Mouse (Mus musculus): ENCODE data around the gene Pcnx2. TPM values are rescaled to one million over a fixed set of nuclear protein-coding genes. Genes with fewer than 3 reads are reported as not detected.

Gene Pcnx2
- polyA plus RNA-seq, 1 experiment: 0.45 TPM

DNA sequence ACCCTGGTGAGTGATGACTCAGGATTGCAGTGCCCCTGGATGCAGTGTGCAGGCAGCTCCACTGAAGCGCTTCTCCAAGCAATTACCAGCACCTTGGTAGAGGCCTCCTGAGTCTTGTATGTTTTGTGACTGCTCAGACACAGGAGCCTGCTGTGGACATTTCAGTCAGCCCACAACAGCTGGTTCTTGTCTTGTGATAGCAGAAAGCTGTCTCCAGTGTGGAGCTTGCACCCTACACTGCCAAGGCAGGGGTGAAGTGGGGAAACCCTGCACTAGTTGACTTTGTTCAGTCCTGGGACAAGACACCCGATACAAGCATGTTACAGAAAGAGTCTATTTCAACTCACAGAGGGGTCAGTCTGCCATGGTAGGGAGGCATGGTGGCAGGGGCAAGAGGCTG, 102.8 kb downstream of the Pcnx2 start:
- TF ChIP-seq POLR2A (IDR thresholded peaks at IDR 0.05; ENCODE audit: insufficient read depth, low read length) (no peak), CTCF (IDR thresholded peaks at IDR 0.05; ENCODE audit: low read depth, low read length) (no peak), EP300 (IDR thresholded peaks at IDR 0.05; ENCODE audit: insufficient read depth, low read depth, low read length) (no peak)
- Histone ChIP-seq H3K9me3 (replicated peaks; ENCODE audit: control insufficient read depth, insufficient read depth, low read length, poor library complexity, severe bottlenecking) (no peaks in the 10 kb centered on the region), H3K27ac (ENCODE audit: insufficient read depth, low read length) (no peak overlapping the region), H3K36me3 (ENCODE audit: control insufficient read depth, insufficient read depth, low read length, poor library complexity, severe bottlenecking) (no peaks in the 10 kb centered on the region), H3K9ac (ENCODE audit: low read depth, poor library complexity, severe bottlenecking) (no peak overlapping the region), H3K4me3 (ENCODE audit: low read depth, low read length) (no peak overlapping the region), H3K4me1 (ENCODE audit: control insufficient read depth, insufficient read depth, low read length) (no peaks in the 10 kb centered on the region), H3K27me3 (ENCODE audit: control insufficient read depth, insufficient read depth, low read length, poor library complexity, severe bottlenecking) (no peaks in the 10 kb centered on the region)

DNA sequence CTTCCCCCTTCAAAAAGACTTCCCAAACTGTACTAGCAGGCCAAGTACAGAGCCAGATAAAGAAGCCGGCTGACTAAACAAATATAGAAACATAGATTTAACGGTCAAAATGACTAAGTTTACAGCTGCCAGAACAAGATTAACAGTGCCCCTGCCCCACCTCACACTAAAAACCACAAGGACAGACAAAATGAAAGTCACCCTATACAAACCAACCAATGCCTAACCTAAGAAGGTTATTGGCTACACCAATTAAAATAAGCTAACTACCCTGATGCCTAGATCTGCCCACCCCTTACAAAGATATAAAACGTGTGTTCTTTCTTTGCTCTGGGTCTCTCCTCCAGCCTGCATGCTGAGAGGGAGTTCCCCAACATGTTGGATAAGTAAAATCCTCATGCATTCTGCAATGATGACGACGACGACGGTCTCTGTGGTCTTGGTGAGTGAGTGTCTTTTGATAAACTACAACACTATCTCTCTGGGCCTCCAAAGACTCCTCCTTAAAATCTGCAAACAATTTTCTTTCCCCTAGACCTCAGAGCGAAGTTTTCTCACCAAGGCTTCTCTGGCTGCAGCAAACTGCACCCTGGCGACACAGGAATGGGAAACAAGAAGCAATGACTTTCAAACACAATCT, 105.2 kb downstream of the Pcnx2 start:
- H3K4me1 ChIP-seq (ENCODE audit: control insufficient read depth, insufficient read depth, low read length): no peaks in the 10 kb centered on the region
- H3K27ac ChIP-seq (ENCODE audit: insufficient read depth, low read length): no peak overlapping the region
- no peak overlapping the region for H3K4me3 ChIP-seq (ENCODE audit: low read depth, low read length)
- no peak overlapping the region for H3K9ac ChIP-seq (ENCODE audit: low read depth, poor library complexity, severe bottlenecking)
- H3K9me3 ChIP-seq (replicated peaks; ENCODE audit: control insufficient read depth, insufficient read depth, low read length, poor library complexity, severe bottlenecking): no peaks in the 10 kb centered on the region
- H3K27me3 ChIP-seq (ENCODE audit: control insufficient read depth, insufficient read depth, low read length, poor library complexity, severe bottlenecking): no peaks in the 10 kb centered on the region
- TF ChIP-seq POLR2A (IDR thresholded peaks at IDR 0.05; ENCODE audit: insufficient read depth, low read length): no peak
- no peak for TF ChIP-seq EP300 (IDR thresholded peaks at IDR 0.05; ENCODE audit: insufficient read depth, low read depth, low read length)
- TF ChIP-seq CTCF (IDR thresholded peaks at IDR 0.05; ENCODE audit: low read depth, low read length): no peak
- H3K36me3 ChIP-seq (ENCODE audit: control insufficient read depth, insufficient read depth, low read length, poor library complexity, severe bottlenecking): no peaks in the 10 kb centered on the region

DNA sequence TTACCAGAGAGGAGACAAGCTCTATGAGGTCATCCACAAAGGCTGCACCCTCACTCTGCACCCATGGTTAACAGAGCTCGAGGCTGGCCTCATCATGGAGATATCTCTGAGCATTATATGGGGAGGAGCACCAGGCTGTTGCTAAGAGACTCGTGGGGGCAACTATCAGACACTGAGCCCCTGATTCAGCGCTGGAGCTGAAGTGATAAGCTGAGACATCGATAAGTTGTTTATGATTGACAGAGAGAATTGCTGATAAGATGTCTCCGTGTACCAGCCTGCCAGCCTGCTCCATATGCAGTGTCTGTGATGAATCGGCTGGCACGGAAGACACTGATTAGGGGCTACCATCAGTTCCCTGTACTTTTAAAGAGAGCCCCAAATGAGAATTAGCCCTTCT, 111.2 kb downstream of the Pcnx2 start:
- Histone ChIP-seq H3K9me3 (replicated peaks; ENCODE audit: control insufficient read depth, insufficient read depth, low read length, poor library complexity, severe bottlenecking) (no peaks in the 10 kb centered on the region), H3K27ac (ENCODE audit: insufficient read depth, low read length) (no peak overlapping the region), H3K36me3 (ENCODE audit: control insufficient read depth, insufficient read depth, low read length, poor library complexity, severe bottlenecking) (no peaks in the 10 kb centered on the region), H3K9ac (ENCODE audit: low read depth, poor library complexity, severe bottlenecking) (no peak overlapping the region), H3K27me3 (ENCODE audit: control insufficient read depth, insufficient read depth, low read length, poor library complexity, severe bottlenecking) (no peaks in the 10 kb centered on the region), H3K4me1 (ENCODE audit: control insufficient read depth, insufficient read depth, low read length) (peaks cover 2% of the 10 kb centered on the region), H3K4me3 (ENCODE audit: low read depth, low read length) (no peak overlapping the region)
- no peak for TF ChIP-seq CTCF (IDR thresholded peaks at IDR 0.05; ENCODE audit: low read depth, low read length)
- TF ChIP-seq EP300 (IDR thresholded peaks at IDR 0.05; ENCODE audit: insufficient read depth, low read depth, low read length): no peak
- no peak for TF ChIP-seq POLR2A (IDR thresholded peaks at IDR 0.05; ENCODE audit: insufficient read depth, low read length)

DNA sequence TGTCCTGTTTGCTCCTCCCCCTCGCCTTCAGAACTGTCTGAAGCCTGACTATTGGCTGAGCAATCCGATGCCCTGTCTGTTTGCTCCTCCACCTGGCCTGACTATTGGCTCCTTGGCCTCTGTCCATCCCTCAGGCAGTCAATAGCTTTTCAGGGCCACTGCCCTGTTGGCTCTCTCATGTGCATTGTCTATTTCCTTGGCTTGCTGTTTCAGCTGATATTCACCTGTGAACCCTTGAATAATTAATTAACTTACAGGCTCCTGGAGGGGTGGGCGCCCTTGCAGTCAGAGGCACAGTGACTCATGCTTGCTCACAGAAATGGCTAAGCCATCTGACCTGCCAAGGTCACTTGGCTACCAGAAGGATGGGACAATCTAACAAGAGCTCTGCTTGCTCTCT, 116.0 kb downstream of the Pcnx2 start:
- Histone ChIP-seq H3K27ac (ENCODE audit: insufficient read depth, low read length) (no peak overlapping the region), H3K9me3 (replicated peaks; ENCODE audit: control insufficient read depth, insufficient read depth, low read length, poor library complexity, severe bottlenecking) (no peaks in the 10 kb centered on the region), H3K9ac (ENCODE audit: low read depth, poor library complexity, severe bottlenecking) (no peak overlapping the region), H3K4me1 (ENCODE audit: control insufficient read depth, insufficient read depth, low read length) (peaks cover 5% of the 10 kb centered on the region), H3K36me3 (ENCODE audit: control insufficient read depth, insufficient read depth, low read length, poor library complexity, severe bottlenecking) (no peaks in the 10 kb centered on the region), H3K27me3 (ENCODE audit: control insufficient read depth, insufficient read depth, low read length, poor library complexity, severe bottlenecking) (no peaks in the 10 kb centered on the region), H3K4me3 (ENCODE audit: low read depth, low read length) (no peak overlapping the region)
- no peak for TF ChIP-seq EP300 (IDR thresholded peaks at IDR 0.05; ENCODE audit: insufficient read depth, low read depth, low read length)
- TF ChIP-seq POLR2A (IDR thresholded peaks at IDR 0.05; ENCODE audit: insufficient read depth, low read length): no peak
- no peak for TF ChIP-seq CTCF (IDR thresholded peaks at IDR 0.05; ENCODE audit: low read depth, low read length)

DNA sequence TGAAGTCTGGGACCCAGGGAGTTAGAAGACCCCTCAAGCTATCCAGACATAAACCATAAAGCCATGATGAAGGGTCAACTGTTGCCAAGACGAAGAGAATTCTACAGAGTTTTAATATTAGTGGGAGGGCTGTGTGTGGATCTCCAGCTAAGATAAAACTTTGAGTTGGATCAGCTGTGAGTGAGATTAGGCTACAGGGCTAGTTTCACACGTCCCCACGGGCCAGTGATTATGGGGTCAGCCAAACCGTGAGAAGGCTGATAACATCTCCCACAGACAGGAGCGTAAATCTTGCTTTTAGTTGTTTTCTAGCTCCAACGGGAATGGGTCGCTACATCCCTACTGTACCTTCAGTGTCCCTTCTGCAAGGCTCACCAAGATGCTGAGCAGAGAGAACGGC, 118.5 kb downstream of the Pcnx2 start:
- no peak for TF ChIP-seq CTCF (IDR thresholded peaks at IDR 0.05; ENCODE audit: low read depth, low read length)
- TF ChIP-seq POLR2A (IDR thresholded peaks at IDR 0.05; ENCODE audit: insufficient read depth, low read length): no peak
- peaks cover 5% of the 10 kb centered on the region for H3K4me1 ChIP-seq (ENCODE audit: control insufficient read depth, insufficient read depth, low read length)
- H3K36me3 ChIP-seq (ENCODE audit: control insufficient read depth, insufficient read depth, low read length, poor library complexity, severe bottlenecking): no peaks in the 10 kb centered on the region
- no peaks in the 10 kb centered on the region for H3K27me3 ChIP-seq (ENCODE audit: control insufficient read depth, insufficient read depth, low read length, poor library complexity, severe bottlenecking)
- H3K4me3 ChIP-seq (ENCODE audit: low read depth, low read length): no peak overlapping the region
- no peak overlapping the region for H3K9ac ChIP-seq (ENCODE audit: low read depth, poor library complexity, severe bottlenecking)
- no peak overlapping the region for H3K27ac ChIP-seq (ENCODE audit: insufficient read depth, low read length)
- no peaks in the 10 kb centered on the region for H3K9me3 ChIP-seq (replicated peaks; ENCODE audit: control insufficient read depth, insufficient read depth, low read length, poor library complexity, severe bottlenecking)

DNA sequence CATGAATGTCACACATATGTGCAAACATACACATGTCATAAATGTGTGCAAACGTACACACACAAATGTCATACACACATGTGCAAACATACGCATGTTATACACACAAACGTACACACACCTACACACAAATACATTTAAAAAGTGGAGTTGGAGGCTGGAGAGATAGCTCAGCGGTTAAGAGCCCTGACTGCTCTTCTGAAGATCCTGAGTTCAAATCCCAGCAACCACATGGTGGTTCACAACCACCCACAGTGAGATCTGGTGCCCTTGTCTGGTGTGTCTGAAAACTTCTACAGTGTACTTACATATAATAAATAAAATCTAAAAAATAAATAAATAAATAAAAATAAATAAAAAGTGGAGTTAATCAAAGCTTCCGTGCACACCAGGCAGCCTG, 119.2 kb downstream of the Pcnx2 start:
- TF ChIP-seq POLR2A (IDR thresholded peaks at IDR 0.05; ENCODE audit: insufficient read depth, low read length) (no peak), EP300 (IDR thresholded peaks at IDR 0.05; ENCODE audit: insufficient read depth, low read depth, low read length) (no peak), CTCF (IDR thresholded peaks at IDR 0.05; ENCODE audit: low read depth, low read length) (no peak)
- Histone ChIP-seq H3K9me3 (replicated peaks; ENCODE audit: control insufficient read depth, insufficient read depth, low read length, poor library complexity, severe bottlenecking) (no peaks in the 10 kb centered on the region), H3K9ac (ENCODE audit: low read depth, poor library complexity, severe bottlenecking) (no peak overlapping the region), H3K27ac (ENCODE audit: insufficient read depth, low read length) (no peak overlapping the region), H3K36me3 (ENCODE audit: control insufficient read depth, insufficient read depth, low read length, poor library complexity, severe bottlenecking) (no peaks in the 10 kb centered on the region), H3K4me3 (ENCODE audit: low read depth, low read length) (no peak overlapping the region), H3K27me3 (ENCODE audit: control insufficient read depth, insufficient read depth, low read length, poor library complexity, severe bottlenecking) (no peaks in the 10 kb centered on the region), H3K4me1 (ENCODE audit: control insufficient read depth, insufficient read depth, low read length) (peaks cover 5% of the 10 kb centered on the region)

Data from ES-Bruce4 (cell line).